Mouse (Mus musculus) stomach, postnatal 0 days (tissue): ENCODE measurements at regions not wholly inside any gene's neighbourhood (a gene's known extent, or its start where the extent isn't known, plus 50 kb on each side); places are given as distances from the start of the nearest gene placed in this dataset.

ENCODE experiments used
- CTCF ChIP-seq: IDR thresholded peaks from 2 replicates; pipeline ENCODE4 v1.5.1; 2016; ENCODE audit warnings: antibody characterized with exemption, low read depth, mild to moderate bottlenecking, moderate library complexity
- EP300 ChIP-seq: optimal IDR thresholded peaks from 2 replicates; pipeline ENCODE3; 2016; ENCODE audit warnings: antibody characterized with exemption

DNA sequence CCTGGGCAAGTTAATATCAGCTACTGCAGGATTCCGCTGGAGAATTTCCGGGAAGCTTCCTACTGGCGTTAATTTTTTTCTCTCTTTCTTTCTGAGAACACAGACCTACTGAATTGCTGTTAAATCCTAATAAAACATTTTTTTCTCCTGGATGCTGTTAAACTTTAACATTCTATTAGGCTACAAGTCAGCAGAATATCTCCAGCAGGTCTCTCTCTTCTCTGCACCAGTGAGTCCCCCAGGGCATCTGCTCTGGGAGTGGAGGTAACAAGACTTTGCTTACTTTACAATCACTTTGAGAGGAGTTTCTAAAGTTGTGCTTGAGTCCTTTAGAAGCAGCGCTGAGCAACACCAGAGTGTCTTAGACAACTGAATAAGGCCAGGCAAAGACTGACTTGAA lies 63.7 kb downstream of the Foxd1 start:
- TF ChIP-seq CTCF, result no peak
- TF ChIP-seq EP300, result no peak
